Mouse (Mus musculus) stomach, postnatal 0 days (tissue): Measurements from ENCODE around the gene Nlgn1.

ENCODE experiments used
- CTCF ChIP-seq: IDR thresholded peaks from 2 replicates; pipeline ENCODE4 v1.5.1; 2016; ENCODE audit warnings: antibody characterized with exemption, low read depth, mild to moderate bottlenecking, moderate library complexity
- EP300 ChIP-seq: optimal IDR thresholded peaks from 2 replicates; pipeline ENCODE3; 2016; ENCODE audit warnings: antibody characterized with exemption

GRCm38 (mm10) chr3:26134839-26135651 is 197.2 kb downstream of the Nlgn1 start:
- TF ChIP-seq CTCF (no peak), EP300 (no peak)
